11 mouse cellular contexts compared by ENCODE assay signal in genomic region chr17:71097209-71097597, GRCm38 (mm10).
DNase-seq lines count a peak whose midpoint lies in the region; ATAC-seq and TF ChIP-seq lines count a peak whose summit lies in the region.
"Had no signal": no experiment of that assay in that cellular context is flagged by ENCODE, and none has a peak within 500 bp of the region (broad histone marks: within the 10 kb centered on the region; RNA-seq: fewer than 3 reads in every experiment).

No protein-coding gene starts in this region.

- H3K36me3 ChIP-seq in heart, embryonic 13.5 days: peaks cover 75% of the 10 kb centered on the region
- peaks cover 7% of the 10 kb centered on the region; the same call in 1 of the 2 replicates for H3K36me3 ChIP-seq in heart, embryonic 11.5 days (ENCODE audit: control insufficient read depth, insufficient read depth, low read length)

- H3K4me2 ChIP-seq in heart, embryonic 13.5 days: no peak overlapping the region
- no peak overlapping the region for H3K4me2 ChIP-seq in heart, embryonic 11.5 days
- H3K4me2 ChIP-seq: midbrain, embryonic 11.5 days had no signal

- peak overlapping the region; percentile 61 for H3K27ac ChIP-seq in heart, embryonic 13.5 days (replicated peaks)
- H3K27ac ChIP-seq in heart, embryonic 11.5 days (ENCODE audit: low read depth, low read length): no peak overlapping the region

- TF ChIP-seq POLR2A in brain, embryonic 14.5 days (IDR thresholded peaks at IDR 0.05; ENCODE audit: borderline replicate concordance, extremely low read depth, insufficient read depth, insufficient read length, poor library complexity, severe bottlenecking): no peak

- H3K4me3 ChIP-seq in heart, embryonic 13.5 days: no peak overlapping the region
- H3K4me3 ChIP-seq in heart, embryonic 11.5 days (ENCODE audit: low read depth, low read length): no peak overlapping the region

- peak; percentile 2 to 13 for DNase-seq in cerebellum, adult 18-20 months
- DNase-seq in cerebellum, adult 11 months: no peak
- peak; percentile 11 for DNase-seq in brain, embryonic 14.5 days (ENCODE audit: low read depth)
- peak; percentile 72 for DNase-seq in kidney, postnatal 10 days
- no peak for DNase-seq in thymus, postnatal 14 days
- DNase-seq in B cell, adult 2 months: no peak
- DNase-seq: adrenal gland, postnatal 36 days; lung, adult 2 months had no signal

- H3K27me3 ChIP-seq in heart, embryonic 13.5 days (replicated peaks): no peaks in the 10 kb centered on the region
- no peaks in the 10 kb centered on the region for H3K27me3 ChIP-seq in heart, embryonic 11.5 days (ENCODE audit: control insufficient read depth, insufficient read depth, low read length)

- 54% methylated on average over 6 of the region's 6 CpGs for WGBS in heart, embryonic 13.5 days
- 66% methylated on average over 6 of the region's 6 CpGs for WGBS in heart, embryonic 11.5 days (ENCODE audit: insufficient replicate concordance)

- no peaks in the 10 kb centered on the region for H3K9me3 ChIP-seq in heart, embryonic 13.5 days
- H3K9me3 ChIP-seq in heart, embryonic 11.5 days (replicated peaks; ENCODE audit: control insufficient read depth, low read length): no peaks in the 10 kb centered on the region

- no peak for ATAC-seq in heart, embryonic 13.5 days (ENCODE audit: extremely low read depth, insufficient number of reproducible peaks, low FRiP score, low TSS enrichment)
- ATAC-seq in heart, embryonic 11.5 days (replicated peaks; ENCODE audit: insufficient number of reproducible peaks, low FRiP score, low TSS enrichment): no peak

- H3K4me1 ChIP-seq in heart, embryonic 13.5 days: peaks cover 34% of the 10 kb centered on the region
- 0 out of 2 replicates have a peak, but pooled peaks cover 4% of the 10 kb centered on the region for H3K4me1 ChIP-seq in heart, embryonic 11.5 days (ENCODE audit: control insufficient read depth, insufficient read depth, low read length)

- no peak for TF ChIP-seq CTCF in brain, embryonic 14.5 days (IDR thresholded peaks at IDR 0.05; ENCODE audit: borderline replicate concordance, extremely low read depth, insufficient read depth, insufficient read length)

- H3K9ac ChIP-seq in heart, embryonic 13.5 days: no peak overlapping the region
- no peak overlapping the region for H3K9ac ChIP-seq in heart, embryonic 11.5 days (ENCODE audit: low read depth, low read length)

Comparison
In these comparisons a context has a peak if more than half of its experiments do, and no peak if none do; other contexts are left out.
1. DNase-seq: peak in cerebellum, adult 18-20 months (2 of 2), brain, embryonic 14.5 days (single experiment) and kidney, postnatal 10 days (single experiment); none in cerebellum, adult 11 months (single experiment), thymus, postnatal 14 days (single experiment) and B cell, adult 2 months (0 of 2).